ENCODE assay signal across 47 mouse cellular contexts in the genomic region with DNA sequence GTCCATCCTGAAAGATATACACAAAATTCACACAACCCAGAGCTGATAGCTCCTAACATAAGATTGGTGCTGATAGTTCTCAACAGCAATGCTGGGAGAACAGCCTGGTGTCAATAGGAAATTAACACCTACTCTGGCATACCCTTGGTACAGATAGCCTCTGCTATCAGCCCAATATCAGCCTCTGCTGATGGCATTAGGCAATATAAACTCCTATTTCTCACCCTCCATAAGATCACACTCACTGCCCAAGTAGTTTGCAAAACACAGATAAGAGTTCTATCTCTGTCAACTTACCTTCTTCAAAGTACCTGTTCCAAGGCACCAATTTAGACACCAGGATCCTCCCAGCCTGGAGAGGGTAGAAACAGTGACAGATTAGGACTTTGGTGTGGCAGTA. TPM values are rescaled to one million over a fixed set of nuclear protein-coding genes. Genes with fewer than 3 reads are reported as not detected.
"Had no signal": no experiment of that assay in that cellular context is flagged by ENCODE, and none has a peak within 500 bp of the region (broad histone marks: within the 10 kb centered on the region; RNA-seq: fewer than 3 reads in every experiment).

No protein-coding gene starts in this region.

- H3K27ac ChIP-seq: limb, embryonic 10.5 days; limb, embryonic 12.5 days; limb, embryonic 13.5 days; limb, embryonic 15.5 days; liver, embryonic 12.5 days; liver, embryonic 13.5 days; liver, embryonic 14.5 days; liver, embryonic 15.5 days; lung, embryonic 15.5 days; macrophage; midbrain, embryonic 10.5 days; midbrain, embryonic 12.5 days; midbrain, embryonic 13.5 days; midbrain, embryonic 15.5 days had no signal

- H3K27me3 ChIP-seq: limb, embryonic 12.5 days; limb, embryonic 13.5 days; limb, embryonic 15.5 days; liver, embryonic 12.5 days; liver, embryonic 13.5 days; liver, embryonic 15.5 days; lung, embryonic 15.5 days; megakaryocyte, embryonic 14.5 days; midbrain, embryonic 12.5 days; midbrain, embryonic 13.5 days; midbrain, embryonic 15.5 days had no signal

- H3K4me3 ChIP-seq: limb, embryonic 10.5 days; limb, embryonic 12.5 days; limb, embryonic 13.5 days; limb, embryonic 15.5 days; liver, embryonic 12.5 days; liver, embryonic 13.5 days; liver, embryonic 15.5 days; lung, embryonic 15.5 days; megakaryocyte, embryonic 14.5 days; midbrain, embryonic 10.5 days; midbrain, embryonic 12.5 days; midbrain, embryonic 13.5 days; midbrain, embryonic 15.5 days; myocyte had no signal

- H3K9me3 ChIP-seq: limb, embryonic 15.5 days; lung, embryonic 15.5 days had no signal

- DNase-seq: left cerebral cortex, postnatal 4 days; liver; liver, embryonic 13.5 days; liver, postnatal 0 days; lung, adult 18-20 months; lung, adult 2 months; lung, embryonic 14.5 days; lung, postnatal 10 days; lung, postnatal 14 days; lung, postnatal 36 days; lung, postnatal 4 days; midbrain, embryonic 14.5 days had no signal

- H3K9ac ChIP-seq: limb, embryonic 12.5 days; limb, embryonic 13.5 days; limb, embryonic 15.5 days; liver, embryonic 12.5 days; liver, embryonic 13.5 days; liver, embryonic 14.5 days; liver, embryonic 15.5 days; liver, postnatal 0 days; lung, embryonic 14.5 days; lung, embryonic 15.5 days; midbrain, embryonic 12.5 days; midbrain, embryonic 13.5 days; midbrain, embryonic 15.5 days had no signal

- H3K36me3 ChIP-seq: limb, embryonic 10.5 days; limb, embryonic 12.5 days; limb, embryonic 13.5 days; limb, embryonic 15.5 days; liver, embryonic 12.5 days; liver, embryonic 13.5 days; liver, embryonic 15.5 days; lung, embryonic 15.5 days; midbrain, embryonic 10.5 days; midbrain, embryonic 12.5 days; midbrain, embryonic 13.5 days; midbrain, embryonic 15.5 days had no signal

- H3K4me1 ChIP-seq: limb, embryonic 10.5 days; limb, embryonic 12.5 days; limb, embryonic 13.5 days; limb, embryonic 15.5 days; liver, embryonic 12.5 days; liver, embryonic 13.5 days; liver, embryonic 15.5 days; lung, embryonic 15.5 days; megakaryocyte, embryonic 14.5 days; midbrain, embryonic 10.5 days; midbrain, embryonic 12.5 days; midbrain, embryonic 13.5 days; midbrain, embryonic 15.5 days had no signal

RNA-seq across cellular contexts. Expression of a gene that starts 56.3 kb away (rescaled TPM):
- total RNA-seq: left cerebral cortex, adult 8-10 months; left cerebral cortex, postnatal 10 days; left cerebral cortex, postnatal 14 days; left cerebral cortex, postnatal 25 days; left cerebral cortex, postnatal 36 days; left cerebral cortex, postnatal 4 days; liver, adult 2 months; megakaryocyte progenitor cell, adult 5-6 weeks; megakaryocyte, adult 5-6 weeks; megakaryocyte-erythroid progenitor cell, adult 5-6 weeks; midbrain, postnatal 0 days; monocyte, adult 5-6 weeks had no signal
- polyA plus RNA-seq: limb, embryonic 10.5 days; limb, embryonic 11.5 days; limb, embryonic 12.5 days; limb, embryonic 13.5 days; limb, embryonic 14.5 days; limb, embryonic 15.5 days; liver, adult 2 months; liver, embryonic 11.5 days; liver, embryonic 12.5 days; liver, embryonic 13.5 days; liver, embryonic 14.5 days; liver, embryonic 15.5 days; liver, embryonic 16.5 days; liver, postnatal 0 days; lung, adult 2 months; lung, embryonic 14.5 days; lung, embryonic 15.5 days; lung, embryonic 16.5 days; lung, postnatal 0 days; macrophage; midbrain, embryonic 10.5 days; midbrain, embryonic 11.5 days; midbrain, embryonic 12.5 days; midbrain, embryonic 13.5 days; midbrain, embryonic 14.5 days; midbrain, embryonic 15.5 days; midbrain, embryonic 16.5 days; midbrain, postnatal 0 days; myocyte; neural tube, embryonic 11.5 days had no signal
